Mouse (Mus musculus): Measurements from ENCODE around the gene Trim28. TPM values are rescaled to one million over a fixed set of nuclear protein-coding genes. Genes with fewer than 3 reads are reported as not detected.
A peak's percentile ranks its signal among the peaks of the same experiment; 100 is the strongest.

The Trim28 gene
- polyA plus RNA-seq, 1 experiment from 2014 or later, result 396 TPM

DNA sequence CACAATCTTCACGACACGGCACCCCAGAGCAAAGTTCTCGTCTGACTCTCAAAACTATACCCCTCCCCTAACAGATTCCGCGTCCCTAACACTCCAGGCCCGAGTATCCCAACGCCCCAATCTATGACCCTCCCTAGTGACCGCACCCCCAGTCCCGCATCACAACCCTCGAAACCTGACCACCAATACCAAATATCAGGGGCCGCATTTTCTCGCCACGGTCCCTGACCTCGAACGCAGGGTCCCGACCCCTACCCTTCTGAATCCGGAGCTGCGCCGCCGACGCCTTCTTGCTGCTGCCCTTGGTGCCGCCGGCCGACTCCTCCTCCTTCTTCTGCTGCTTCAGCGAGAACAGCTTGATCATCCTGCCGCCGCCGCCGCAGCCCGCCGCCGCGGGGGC lies 38.5 kb downstream of the Trim28 start:
- peak overlapping the region; percentile 100 for H3K27ac ChIP-seq

DNA sequence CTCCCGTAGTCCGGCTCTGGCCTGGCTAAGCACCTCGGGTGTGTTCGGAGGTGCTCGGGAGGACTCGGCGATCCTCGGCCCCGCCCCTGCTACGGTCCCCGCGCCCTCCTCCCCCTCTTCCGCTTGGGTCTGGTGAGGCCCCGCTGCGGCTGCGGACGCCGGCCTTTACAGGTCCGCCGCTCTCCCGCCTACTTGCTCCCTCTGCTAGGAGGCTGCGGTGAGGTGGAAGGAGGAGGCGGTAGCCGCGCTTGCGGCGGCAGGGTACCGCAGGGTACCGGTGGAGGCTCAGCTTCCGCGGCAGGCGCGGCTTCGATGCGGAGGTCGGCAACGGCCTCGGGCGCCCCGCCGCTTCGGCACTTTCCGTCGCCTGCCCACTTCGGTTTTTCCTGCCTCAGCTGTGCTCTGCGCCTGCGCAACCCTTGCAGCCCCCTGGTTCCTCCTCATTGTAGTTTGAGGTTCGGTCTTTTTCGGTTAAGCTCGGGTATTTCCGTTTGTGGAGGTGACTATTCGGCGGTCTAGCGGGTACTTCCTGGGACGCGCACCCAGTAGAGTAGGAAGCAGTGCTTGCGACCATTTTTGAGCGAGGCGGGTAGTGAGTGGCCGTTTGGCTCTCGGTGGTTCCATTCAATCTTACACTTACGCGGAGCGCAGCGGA lies 39.1 kb downstream of the Trim28 start, which contains the start of gene Ube2m:
Ube2m (minus strand) TSS at position 375 of the 655 bp plus-strand sequence.
- Histone ChIP-seq H3K4me1 (peaks cover 40% of the 10 kb centered on the region), H3K27ac (peak within 1 kb of the TSS; percentile 100), H3K9me3 (no peaks in the 10 kb centered on the region), H3K27me3 (peaks cover 25% of the 10 kb centered on the region), H3K4me3 (replicated peaks) (peak within 1 kb of the TSS; percentile 78), H3K9ac (peak within 1 kb of the TSS; percentile 97), H3K4me2 (peak within 1 kb of the TSS; percentile 91), H3K36me3 (replicated peaks) (peaks cover 22% of the 10 kb centered on the region)
- under 1% methylated on average over 51 of the region's 65 CpGs for WGBS
- peak; percentile 92 for ATAC-seq (ENCODE audit: low FRiP score)

More for the DNA sequence above, 38.5 kb downstream of the Trim28 start:
- Histone ChIP-seq H3K27me3 (peaks cover 18% of the 10 kb centered on the region), H3K4me1 (peaks cover 47% of the 10 kb centered on the region), H3K9ac (peak overlapping the region; percentile 97), H3K4me3 (replicated peaks) (peak overlapping the region; percentile 78), H3K4me2 (peak overlapping the region; percentile 91), H3K36me3 (replicated peaks) (peaks cover 29% of the 10 kb centered on the region), H3K9me3 (no peaks in the 10 kb centered on the region)
- ATAC-seq (ENCODE audit: low FRiP score), result peak; percentile 7; the same call in 1 of the 2 replicates
- under 1% methylated on average over 32 of the region's 33 CpGs for WGBS

DNA sequence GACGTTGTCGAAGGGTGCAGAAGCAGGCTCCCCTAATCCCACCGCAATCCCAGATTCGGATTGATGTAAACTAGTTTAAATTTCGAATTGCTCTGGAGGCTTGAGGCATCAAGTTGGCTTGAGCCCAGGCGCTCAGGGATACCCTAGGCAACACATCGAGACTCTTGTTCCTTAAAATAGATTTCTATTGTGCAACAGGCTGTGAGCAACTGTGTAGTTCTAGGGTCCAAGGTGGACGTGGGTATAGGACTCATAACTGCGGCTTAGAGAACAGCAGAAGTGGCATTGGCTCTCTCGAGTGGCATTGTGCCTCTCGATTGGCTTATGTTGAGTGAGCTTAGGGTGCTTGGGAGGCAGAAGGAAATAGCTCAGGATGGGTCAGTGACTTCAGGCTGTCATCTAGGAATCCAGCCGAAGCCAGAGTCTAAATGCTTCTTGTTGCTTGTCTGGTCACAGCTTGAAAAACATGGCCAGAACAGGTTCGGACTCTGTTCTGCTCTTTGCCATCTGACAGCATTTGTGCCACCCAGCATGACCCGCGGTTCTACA lies 39.8 kb downstream of the Trim28 start:
- Histone ChIP-seq H3K36me3 (replicated peaks) (peaks cover 17% of the 10 kb centered on the region), H3K9ac (peak overlapping the region; percentile 97), H3K4me3 (replicated peaks) (peak overlapping the region; percentile 78), H3K9me3 (0 out of 2 replicates have a peak, but pooled peaks cover 3% of the 10 kb centered on the region), H3K27ac (peak overlapping the region; percentile 100), H3K4me1 (peaks cover 41% of the 10 kb centered on the region), H3K27me3 (peaks cover 32% of the 10 kb centered on the region), H3K4me2 (peak overlapping the region; percentile 91)
- no peak for ATAC-seq (ENCODE audit: low FRiP score)
- WGBS, result 28% methylated on average over 15 of the region's 15 CpGs

DNA sequence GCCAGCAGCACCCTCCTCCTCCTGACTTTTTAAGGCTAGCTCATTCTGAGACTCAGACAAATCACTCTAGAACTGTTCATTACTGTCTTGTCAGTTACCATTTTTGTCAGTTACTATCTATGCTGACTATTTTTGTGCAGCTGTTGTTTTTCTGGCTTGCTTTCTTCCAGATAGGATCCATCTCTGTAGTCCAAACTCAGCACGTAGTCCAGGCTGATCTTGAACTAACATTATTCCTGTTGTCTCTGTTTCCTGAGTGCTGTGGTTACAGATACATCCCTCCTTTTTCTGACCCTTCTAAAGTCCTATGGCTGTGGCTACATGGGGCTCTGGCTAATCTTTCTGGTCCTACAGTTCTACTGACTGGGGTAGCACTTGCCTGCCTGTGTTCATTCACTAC lies 40.3 kb downstream of the Trim28 start:
- Histone ChIP-seq H3K9me3 (0 out of 2 replicates have a peak, but pooled peaks cover 5% of the 10 kb centered on the region), H3K4me2 (peak overlapping the region; percentile 91), H3K4me3 (replicated peaks) (peak overlapping the region; percentile 78), H3K27me3 (peaks cover 36% of the 10 kb centered on the region), H3K27ac (no peak overlapping the region), H3K9ac (peak overlapping the region; percentile 97), H3K36me3 (replicated peaks) (peaks cover 17% of the 10 kb centered on the region), H3K4me1 (peaks cover 41% of the 10 kb centered on the region)
- ATAC-seq (ENCODE audit: low FRiP score), result no peak
- 94% methylated on average over 1 of the region's 1 CpGs for WGBS

DNA sequence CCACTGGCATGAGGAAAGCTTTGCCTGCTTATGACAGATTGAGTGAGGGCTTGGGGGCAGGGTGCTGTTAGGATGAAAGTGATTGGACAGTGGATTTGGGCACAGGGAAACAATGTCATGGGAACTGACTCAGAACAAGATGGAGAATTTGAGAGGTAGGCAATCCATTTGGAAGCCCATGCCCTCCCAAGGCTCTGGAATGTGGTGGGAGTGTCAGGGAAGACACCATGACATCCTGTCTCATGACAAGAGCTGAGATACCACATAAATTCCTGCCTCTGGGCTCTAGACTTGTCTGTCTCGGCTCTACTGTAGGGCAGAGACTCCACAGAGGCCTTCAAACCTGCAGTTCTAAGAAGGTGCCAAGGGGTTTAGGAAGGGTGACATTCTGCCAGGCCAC lies 42.3 kb downstream of the Trim28 start:
- Histone ChIP-seq H3K36me3 (replicated peaks) (peaks cover 4% of the 10 kb centered on the region), H3K27me3 (peaks cover 53% of the 10 kb centered on the region), H3K9ac (no peak overlapping the region), H3K4me1 (peaks cover 32% of the 10 kb centered on the region), H3K9me3 (0 out of 2 replicates have a peak, but pooled peaks cover 5% of the 10 kb centered on the region), H3K27ac (no peak overlapping the region), H3K4me2 (no peak overlapping the region), H3K4me3 (replicated peaks) (no peak overlapping the region)
- no peak for ATAC-seq (ENCODE audit: low FRiP score)
- WGBS, result 78% methylated on average over 1 of the region's 1 CpGs

DNA sequence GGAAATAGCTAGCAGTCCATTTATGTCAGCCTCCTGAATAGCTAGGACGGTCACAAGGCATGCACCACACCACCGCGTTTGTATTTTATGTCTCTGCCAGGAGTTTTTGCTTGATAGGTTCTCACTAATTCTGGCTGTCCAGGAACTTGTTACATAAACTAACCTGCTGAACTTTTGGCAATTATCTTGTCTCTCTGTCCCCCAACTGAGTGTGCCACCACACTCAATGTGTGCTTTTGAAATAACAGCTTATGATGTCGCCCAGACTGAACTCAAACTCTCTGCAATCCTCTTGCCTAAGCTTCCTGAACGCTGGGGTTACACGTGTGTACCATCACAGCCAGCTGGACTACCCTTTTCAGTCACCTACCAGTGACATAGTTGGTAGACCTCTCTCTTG lies 43.6 kb downstream of the Trim28 start:
- Histone ChIP-seq H3K4me3 (replicated peaks) (no peak overlapping the region), H3K27ac (no peak overlapping the region), H3K9ac (no peak overlapping the region), H3K36me3 (replicated peaks) (no peaks in the 10 kb centered on the region), H3K9me3 (0 out of 2 replicates have a peak, but pooled peaks cover 5% of the 10 kb centered on the region), H3K4me2 (no peak overlapping the region), H3K27me3 (peaks cover 53% of the 10 kb centered on the region), H3K4me1 (peaks cover 24% of the 10 kb centered on the region)
- WGBS, result 77% methylated on average over 6 of the region's 6 CpGs
- ATAC-seq (ENCODE audit: low FRiP score), result no peak

DNA sequence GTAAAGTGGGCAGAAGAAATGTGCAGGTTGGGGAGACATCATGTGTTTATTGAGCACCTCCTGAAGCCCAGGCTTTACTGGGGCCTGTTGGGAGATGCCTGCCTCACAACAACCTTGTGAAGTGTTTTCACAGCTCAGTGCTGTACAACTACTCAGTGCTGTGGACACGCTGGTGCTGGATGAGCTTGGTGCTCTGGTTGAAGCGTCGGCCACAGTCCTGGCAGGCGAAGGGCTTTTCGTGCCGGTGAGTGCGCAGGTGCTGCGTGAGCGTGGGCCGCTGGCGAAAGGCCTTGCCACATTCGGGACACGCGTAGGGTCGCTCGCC lies 44.2 kb downstream of the Trim28 start:
- no peak for ATAC-seq (ENCODE audit: low FRiP score)
- H3K27ac ChIP-seq, result no peak overlapping the region
- H3K4me2 ChIP-seq, result peak overlapping the region; percentile 85
- peaks cover 53% of the 10 kb centered on the region for H3K27me3 ChIP-seq
- H3K36me3 ChIP-seq (replicated peaks), result no peaks in the 10 kb centered on the region
- H3K4me3 ChIP-seq (replicated peaks), result peak overlapping the region; percentile 48
- 40% methylated on average over 16 of the region's 16 CpGs for WGBS
- H3K9me3 ChIP-seq, result 0 out of 2 replicates have a peak, but pooled peaks cover 5% of the 10 kb centered on the region
- H3K4me1 ChIP-seq, result peaks cover 24% of the 10 kb centered on the region
- H3K9ac ChIP-seq, result peak overlapping the region; percentile 73

DNA sequence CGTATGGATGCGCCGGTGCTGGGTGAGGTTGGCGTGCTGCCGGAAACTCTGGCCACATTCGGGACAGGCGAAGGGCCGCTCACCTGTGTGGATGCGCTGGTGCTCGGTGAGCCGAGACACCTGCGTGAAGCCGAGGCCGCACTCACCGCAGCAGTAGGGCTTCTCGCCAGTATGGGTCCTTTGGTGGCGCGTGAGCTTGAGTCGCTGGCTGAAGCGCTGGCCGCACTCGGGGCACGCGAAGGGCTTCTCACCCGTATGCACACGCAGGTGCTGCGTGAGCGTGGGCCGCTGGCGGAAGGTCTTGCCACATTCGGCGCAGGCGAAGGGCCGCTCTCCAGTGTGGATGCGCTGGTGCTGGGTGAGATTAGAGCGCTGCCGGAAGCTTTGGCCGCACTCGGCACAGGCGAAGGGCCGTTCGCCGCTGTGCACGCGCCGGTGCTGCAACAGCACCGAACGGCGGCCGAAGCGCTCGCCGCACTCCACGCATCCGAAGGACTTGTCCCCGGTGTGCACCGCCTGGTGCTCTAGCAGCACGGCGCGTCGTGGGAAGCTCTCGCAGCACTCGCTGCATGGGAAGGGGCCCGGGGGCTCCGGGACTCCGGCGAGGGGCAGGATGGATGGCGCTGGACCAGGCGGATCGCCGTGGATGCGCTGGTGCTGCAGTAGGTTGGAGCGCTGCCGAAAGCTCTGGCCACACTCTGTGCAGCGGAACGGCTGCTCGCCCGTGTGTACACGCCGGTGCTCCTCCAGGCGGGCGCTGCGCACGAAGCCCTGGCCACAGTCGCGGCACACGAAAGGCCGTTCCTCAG lies 44.7 kb downstream of the Trim28 start:
- Histone ChIP-seq H3K36me3 (replicated peaks) (no peaks in the 10 kb centered on the region), H3K27ac (no peak overlapping the region), H3K27me3 (peaks cover 53% of the 10 kb centered on the region), H3K9ac (peak overlapping the region; percentile 73), H3K4me1 (peaks cover 22% of the 10 kb centered on the region), H3K9me3 (0 out of 2 replicates have a peak, but pooled peaks cover 5% of the 10 kb centered on the region), H3K4me2 (peak overlapping the region; percentile 85), H3K4me3 (replicated peaks) (peak overlapping the region; percentile 48)
- 4% methylated on average over 88 of the region's 88 CpGs for WGBS
- peak; percentile 52 for ATAC-seq (ENCODE audit: low FRiP score)

DNA sequence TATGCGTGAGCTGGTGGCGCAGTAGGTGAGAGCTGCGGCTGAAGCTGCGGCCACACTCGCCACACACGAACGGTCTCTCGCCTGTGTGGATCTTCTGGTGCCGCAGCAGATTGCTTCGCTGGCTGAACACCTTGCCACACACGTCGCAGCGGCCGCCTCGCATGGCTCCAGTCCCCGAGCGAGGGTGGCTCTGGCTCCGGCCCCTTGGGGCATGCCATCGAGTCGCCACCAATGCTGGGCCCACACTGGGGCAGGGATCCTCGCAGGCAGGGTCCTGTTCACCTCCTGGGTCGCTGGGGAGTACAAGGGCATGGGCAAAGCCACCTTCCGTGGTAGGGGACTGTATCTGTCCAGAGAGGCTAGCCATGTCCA lies 45.3 kb downstream of the Trim28 start:
- Histone ChIP-seq H3K9ac (peak overlapping the region; percentile 73), H3K9me3 (0 out of 2 replicates have a peak, but pooled peaks cover 5% of the 10 kb centered on the region), H3K4me1 (peaks cover 17% of the 10 kb centered on the region), H3K4me2 (peak overlapping the region; percentile 85), H3K4me3 (replicated peaks) (peak overlapping the region; percentile 48), H3K27ac (no peak overlapping the region), H3K27me3 (peaks cover 53% of the 10 kb centered on the region), H3K36me3 (replicated peaks) (no peaks in the 10 kb centered on the region)
- ATAC-seq (ENCODE audit: low FRiP score), result peak; percentile 31; the same call in 1 of the 2 replicates
- 3% methylated on average over 23 of the region's 23 CpGs for WGBS

DNA sequence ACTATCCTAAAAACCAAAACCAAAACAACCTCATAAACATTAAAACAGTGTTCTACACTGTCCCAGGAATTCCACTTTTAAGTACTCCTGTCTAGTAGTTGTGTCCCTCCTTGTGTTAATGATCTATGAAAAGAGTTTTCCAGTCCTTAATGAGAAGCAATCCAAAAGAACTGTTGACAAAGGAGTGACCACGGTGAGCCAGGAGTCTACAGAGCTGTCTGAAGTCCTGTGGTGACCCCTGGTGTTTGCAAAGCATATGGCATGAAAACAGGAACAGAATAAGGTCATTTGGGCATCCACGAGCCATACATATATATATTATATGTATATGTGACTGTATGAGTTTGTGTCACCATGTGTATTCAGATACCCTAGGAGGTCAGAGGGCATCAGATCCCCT lies 47.2 kb downstream of the Trim28 start:
- peak; percentile 53 for ATAC-seq (ENCODE audit: low FRiP score)
- peaks cover 14% of the 10 kb centered on the region for H3K4me1 ChIP-seq
- H3K36me3 ChIP-seq (replicated peaks), result no peaks in the 10 kb centered on the region
- H3K4me2 ChIP-seq, result no peak overlapping the region
- no peak overlapping the region for H3K9ac ChIP-seq
- H3K9me3 ChIP-seq, result 0 out of 2 replicates have a peak, but pooled peaks cover 5% of the 10 kb centered on the region
- no peak overlapping the region for H3K27ac ChIP-seq
- WGBS, result 9% methylated on average over 2 of the region's 2 CpGs
- no peak overlapping the region for H3K4me3 ChIP-seq (replicated peaks)
- H3K27me3 ChIP-seq, result peaks cover 47% of the 10 kb centered on the region

DNA sequence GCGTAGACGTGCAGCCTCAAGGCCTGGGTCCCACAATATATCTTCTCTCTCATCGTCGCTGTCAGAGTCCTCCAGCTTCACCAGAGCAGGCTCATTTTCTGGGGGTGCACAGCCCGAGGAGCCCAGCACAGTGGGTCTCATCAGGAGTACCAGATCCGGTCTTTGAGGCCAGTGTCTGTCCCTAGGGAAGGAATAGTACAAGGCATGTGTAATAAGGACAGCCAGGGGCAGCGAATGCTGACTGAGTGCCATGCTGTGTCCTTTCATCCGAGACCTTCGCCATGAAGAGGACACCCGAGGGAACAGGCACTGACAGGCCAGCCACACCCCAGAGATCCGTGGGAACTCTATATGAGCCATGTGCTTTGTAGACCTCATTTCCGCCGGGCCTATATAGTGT lies 54.1 kb downstream of the Trim28 start:
- Histone ChIP-seq H3K27me3 (no peaks in the 10 kb centered on the region), H3K4me1 (peaks cover 6% of the 10 kb centered on the region; the same call in 1 of the 2 replicates), H3K4me2 (no peak overlapping the region), H3K36me3 (replicated peaks) (no peaks in the 10 kb centered on the region), H3K27ac (no peak overlapping the region), H3K9ac (no peak overlapping the region), H3K4me3 (replicated peaks) (no peak overlapping the region), H3K9me3 (no peaks in the 10 kb centered on the region)
- no peak for ATAC-seq (ENCODE audit: low FRiP score)
- 91% methylated on average over 13 of the region's 13 CpGs for WGBS

DNA sequence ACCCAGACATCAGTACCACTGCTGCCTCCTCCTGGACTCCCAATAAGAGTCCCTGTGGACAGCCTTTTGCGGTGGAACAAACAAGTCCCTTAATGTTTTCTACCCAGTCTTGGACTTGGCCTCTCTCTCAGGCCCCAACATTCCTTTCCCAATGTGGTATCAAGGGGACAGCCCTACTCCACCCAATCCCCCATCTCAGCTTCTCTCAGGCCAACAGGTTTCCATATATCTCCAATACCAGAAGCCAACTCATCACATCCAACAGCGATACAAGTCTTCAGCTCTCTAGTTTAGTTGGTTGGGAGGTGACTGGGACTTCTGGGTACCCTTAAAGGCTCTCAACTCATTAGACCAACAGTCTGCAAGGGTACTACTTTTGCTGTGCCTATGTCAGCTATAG lies 54.6 kb downstream of the Trim28 start:
- H3K4me2 ChIP-seq, result peak overlapping the region; percentile 59
- peaks cover 6% of the 10 kb centered on the region; the same call in 1 of the 2 replicates for H3K4me1 ChIP-seq
- H3K4me3 ChIP-seq (replicated peaks), result peak overlapping the region; percentile 55
- H3K9ac ChIP-seq, result peak overlapping the region; percentile 64; the same call in 1 of the 2 replicates
- 95% methylated on average over 2 of the region's 2 CpGs for WGBS
- H3K36me3 ChIP-seq (replicated peaks), result no peaks in the 10 kb centered on the region
- H3K27ac ChIP-seq, result peak overlapping the region; percentile 96; the same call in 1 of the 2 replicates
- no peaks in the 10 kb centered on the region for H3K9me3 ChIP-seq
- H3K27me3 ChIP-seq, result no peaks in the 10 kb centered on the region
- no peak for ATAC-seq (ENCODE audit: low FRiP score)

Measured in forebrain, embryonic 12.5 days (tissue).